Mouse (Mus musculus) urinary bladder, postnatal 36 days (tissue): ENCODE results near the gene Fkbp1b.
A peak's percentile ranks its signal among the peaks of the same experiment; 100 is the strongest.
"Not testable (repeated sequence)": the region's sequence is repeated elsewhere in the genome, so short reads cannot be mapped to it uniquely, and the experiment has no call there.

Source experiments
- DNase-seq, 2 experiments: peaks; one replicate each; pipeline ENCODE4 v3.0.0; 2022; ENCODE audit warnings: low spot score in 2 of 2, mixed read lengths in 1 of 2

Fkbp1b gene

GRCm38 (mm10) chr12:4843741-4844140 is 2.4 kb upstream of the Fkbp1b start:
- DNase-seq: peak in 1 of 2 experiments; percentile 28

GRCm38 (mm10) chr12:4842890-4843597 is 1.7 kb upstream of the Fkbp1b start, which contains the start of gene Wdcp:
Gene Wdcp, plus strand, starts transcription at chr12:4843303.
- peak; percentile 82 to 90 for DNase-seq

- DNase-seq: no peak
Measured at GRCm38 (mm10) chr12:4842456-4842855, 1.1 kb upstream of the Fkbp1b start.

GRCm38 (mm10) chr12:4840741-4841140 is 650 bp downstream of the Fkbp1b start:
- DNase-seq: no peak

GRCm38 (mm10) chr12:4840010-4840409 is 1.4 kb downstream of the Fkbp1b start:
- DNase-seq: no peak

GRCm38 (mm10) chr12:4836959-4837358 is 4.4 kb downstream of the Fkbp1b start:
- no peak for DNase-seq

GRCm38 (mm10) chr12:4827256-4827655 is 14.1 kb downstream of the Fkbp1b start:
- DNase-seq: no peak

- DNase-seq: peak; percentile 99
Measured at GRCm38 (mm10) chr12:4817361-4818101, 23.9 kb downstream of the Fkbp1b start, which contains the start of gene Sf3b6. Gene Sf3b6, plus strand, starts transcription at chr12:4817544.

GRCm38 (mm10) chr12:4816680-4817360 is 24.6 kb downstream of the Fkbp1b start:
- DNase-seq: no peak

GRCm38 (mm10) chr12:4813636-4814035 is 27.8 kb downstream of the Fkbp1b start:
- DNase-seq: no peak

GRCm38 (mm10) chr12:4811705-4812104 is 29.7 kb downstream of the Fkbp1b start:
- no peak for DNase-seq

GRCm38 (mm10) chr12:4811036-4811435 is 30.4 kb downstream of the Fkbp1b start:
- no peak for DNase-seq

- peak; percentile 38 to 49 for DNase-seq
Measured at GRCm38 (mm10) chr12:4797471-4797870, 43.9 kb downstream of the Fkbp1b start.

- no peak for DNase-seq
Measured at GRCm38 (mm10) chr12:4793718-4794117, 47.7 kb downstream of the Fkbp1b start.

GRCm38 (mm10) chr12:4788128-4788527 is 53.3 kb downstream of the Fkbp1b start:
- not testable (repeated sequence) for DNase-seq

GRCm38 (mm10) chr12:4784466-4784865 is 56.9 kb downstream of the Fkbp1b start:
- DNase-seq: no peak

- no peak for DNase-seq
Measured at GRCm38 (mm10) chr12:4783598-4783997, 57.8 kb downstream of the Fkbp1b start.
